Comparison of ENCODE assay signal across 8 mouse cellular contexts in the genomic region with DNA sequence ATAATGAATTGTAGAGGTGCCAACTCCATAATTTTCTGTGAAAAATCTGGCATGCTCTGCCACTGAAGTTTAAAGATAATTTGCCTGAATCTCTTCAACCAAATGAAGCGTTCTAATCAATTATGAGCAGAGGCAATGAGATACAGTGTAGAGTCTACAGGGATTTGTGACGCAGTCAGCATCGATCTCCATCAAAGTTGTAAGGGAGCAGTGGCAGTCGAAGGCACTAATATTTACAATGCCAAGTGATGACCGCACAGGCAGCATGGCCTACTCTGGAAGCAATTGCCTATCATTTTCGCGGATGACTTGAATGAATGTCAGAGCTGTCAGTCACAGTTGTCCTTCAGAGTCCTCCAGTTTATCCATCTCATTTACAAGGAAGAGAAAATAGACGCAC. TPM values are rescaled to one million over a fixed set of nuclear protein-coding genes. Genes with fewer than 3 reads are reported as not detected.
DNase-seq lines count a peak whose midpoint lies in the region; ATAC-seq and TF ChIP-seq lines count a peak whose summit lies in the region.

A gene (plus strand): TSS at position 207 of the 400 bp plus-strand sequence.

- no peak for TF ChIP-seq POLR2A in kidney, adult 2 months (IDR thresholded peaks at IDR 0.05; ENCODE audit: low read depth, low read length)

- no peak for ATAC-seq in hindbrain, embryonic 13.5 days (ENCODE audit: low FRiP score)
- ATAC-seq in midbrain, embryonic 14.5 days (ENCODE audit: low FRiP score, low TSS enrichment): peak; percentile 71; the same call in 1 of the 2 replicates

- no peak for DNase-seq in kidney, adult 2 months
- DNase-seq in kidney, postnatal 14 days: no peak
- peak; percentile 78 for DNase-seq in midbrain, embryonic 14.5 days
- DNase-seq in urinary bladder, postnatal 10 days (ENCODE audit: low spot score): no peak
- DNase-seq in thymus, postnatal 4 days: no peak
- no peak for DNase-seq in frontal cortex, postnatal 14 days (ENCODE audit: low spot score in 2 of 2)

- H3K4me2 ChIP-seq in hindbrain, embryonic 13.5 days: peak within 1 kb of the TSS; percentile 78
- H3K4me2 ChIP-seq in midbrain, embryonic 14.5 days (ENCODE audit: low read length): peak within 1 kb of the TSS; percentile 80

- H3K27ac ChIP-seq in kidney, adult 2 months (ENCODE audit: insufficient read depth, low read depth, low read length): no peak within 1 kb of the TSS
- no peak within 1 kb of the TSS for H3K27ac ChIP-seq in brown adipose tissue, adult 24 weeks (replicated peaks; ENCODE audit: low read depth, low read length)
- H3K27ac ChIP-seq in hindbrain, embryonic 13.5 days: peak within 1 kb of the TSS; percentile 48; the same call in 1 of the 2 replicates
- H3K27ac ChIP-seq in midbrain, embryonic 14.5 days (replicated peaks; ENCODE audit: low read depth, low read length): peak within 1 kb of the TSS; percentile 45; the same call in 1 of the 2 replicates

- H3K36me3 ChIP-seq in kidney, adult 2 months (ENCODE audit: control insufficient read depth, insufficient read depth, low read length): no peaks in the 10 kb centered on the region
- no peaks in the 10 kb centered on the region for H3K36me3 ChIP-seq in hindbrain, embryonic 13.5 days
- no peaks in the 10 kb centered on the region for H3K36me3 ChIP-seq in midbrain, embryonic 14.5 days (ENCODE audit: control insufficient read depth, insufficient read depth, low read length)

- peak within 1 kb of the TSS; percentile 29 for H3K4me3 ChIP-seq in kidney, adult 2 months (ENCODE audit: insufficient read depth, low read depth, low read length)
- H3K4me3 ChIP-seq in brown adipose tissue, adult 24 weeks (ENCODE audit: insufficient read depth, low read depth, low read length): peak within 1 kb of the TSS; percentile 57
- H3K4me3 ChIP-seq in hindbrain, embryonic 13.5 days: peak within 1 kb of the TSS; percentile 60
- peak within 1 kb of the TSS; percentile 50 for H3K4me3 ChIP-seq in midbrain, embryonic 14.5 days (replicated peaks; ENCODE audit: low read depth, low read length)

- H3K9ac ChIP-seq in hindbrain, embryonic 13.5 days: peak within 1 kb of the TSS; percentile 77
- peak within 1 kb of the TSS; percentile 51 for H3K9ac ChIP-seq in midbrain, embryonic 14.5 days (replicated peaks; ENCODE audit: low read length)

- 70% methylated on average over 8 of the region's 8 CpGs for WGBS in kidney, adult 2 months
- WGBS in hindbrain, embryonic 13.5 days: 40% methylated on average over 8 of the region's 8 CpGs
- 13% methylated on average over 8 of the region's 8 CpGs for WGBS in midbrain, embryonic 14.5 days

- H3K27me3 ChIP-seq in kidney, adult 2 months (replicated peaks; ENCODE audit: control insufficient read depth, insufficient read depth, low read length): peaks cover 4% of the 10 kb centered on the region; the same call in 1 of the 2 replicates
- peaks cover 33% of the 10 kb centered on the region for H3K27me3 ChIP-seq in hindbrain, embryonic 13.5 days
- peaks cover 29% of the 10 kb centered on the region for H3K27me3 ChIP-seq in midbrain, embryonic 14.5 days (ENCODE audit: control insufficient read depth, insufficient read depth, low read length)

- TF ChIP-seq CTCF in kidney, adult 2 months (conservative IDR thresholded peaks at IDR 0.05; ENCODE audit: insufficient read depth, insufficient read length, low read depth, low read length): no peak

- no peaks in the 10 kb centered on the region for H3K9me3 ChIP-seq in hindbrain, embryonic 13.5 days
- H3K9me3 ChIP-seq in midbrain, embryonic 14.5 days (ENCODE audit: control insufficient read depth, low read length): no peaks in the 10 kb centered on the region

- no peaks in the 10 kb centered on the region for H3K4me1 ChIP-seq in kidney, adult 2 months (ENCODE audit: control insufficient read depth, insufficient read depth, low read length)
- no peaks in the 10 kb centered on the region for H3K4me1 ChIP-seq in brown adipose tissue, adult 24 weeks (ENCODE audit: control insufficient read depth, insufficient read depth, insufficient read length, low read length)
- H3K4me1 ChIP-seq in hindbrain, embryonic 13.5 days (replicated peaks): peaks cover 24% of the 10 kb centered on the region
- H3K4me1 ChIP-seq in midbrain, embryonic 14.5 days (ENCODE audit: control insufficient read depth, insufficient read depth, low read length): peaks cover 13% of the 10 kb centered on the region; the same call in 1 of the 2 replicates

RNA-seq across cellular contexts. Expression of the gene that starts here (rescaled TPM):
- not detected in 2 replicates for polyA plus RNA-seq in kidney, adult 2 months (2012; rRNA removed)
- polyA plus RNA-seq in brown adipose tissue, adult 24 weeks (2012; ENCODE audit: insufficient read depth, insufficient read length, missing spikeins): not detected in 2 replicates
- polyA plus RNA-seq in hindbrain, embryonic 13.5 days (2015; fragmentation: Nextera tagmentation; extraction: Ambion mirVana): 4.7 and 6.7 TPM in 2 replicates
- polyA plus RNA-seq in midbrain, embryonic 14.5 days (2014; fragmentation: Nextera tagmentation; extraction: Ambion mirVana): 5.2 and 8.0 TPM in 2 replicates

Comparison
In these comparisons a context has a peak if more than half of its experiments do, and no peak if none do; other contexts are left out.
1. H3K27ac ChIP-seq: peak in hindbrain, embryonic 13.5 days (single experiment) and midbrain, embryonic 14.5 days (single experiment); none in kidney, adult 2 months (single experiment) and brown adipose tissue, adult 24 weeks (single experiment).
2. Peak in every context shown above with its lines, with median percentiles within 50 percentile points of each other: H3K4me3 ChIP-seq.